Mouse (Mus musculus): ENCODE data around the gene Stpg2.

Stpg2 gene

GRCm38 (mm10) chr3:139739388-139739787 lies 533.9 kb downstream of the Stpg2 start:
- DNase-seq (ENCODE audit: low spot score), result no peak

Data from urinary bladder, postnatal 25 days (tissue).